Mouse (Mus musculus) heart, embryonic 11.5 days (tissue): ENCODE data around the gene Calhm6. TPM values are rescaled to one million over a fixed set of nuclear protein-coding genes. Genes with fewer than 3 reads are reported as not detected.

Experiments used
- ATAC-seq: fragments of 200-750 bp; cut with Nextera tagmentation; replicated peaks from 2 replicates; pipeline ENCODE4 v1.8.0; 2017; ENCODE audit warnings: moderate library complexity; ENCODE audit not compliant: insufficient number of reproducible peaks, low FRiP score, low TSS enrichment
- H3K27ac ChIP-seq: fragments of 300-500 bp; sonication (generic); 2 replicates; pipeline ENCODE4 v1.5.1; 2014; ENCODE audit warnings: mild to moderate bottlenecking, low read depth, low read length
- H3K27me3 ChIP-seq: fragments of 300-500 bp; sonication (generic); 2 replicates; pipeline ENCODE4 v1.6.1; 2014; ENCODE audit warnings: mild to moderate bottlenecking, low read length, mixed read lengths; ENCODE audit not compliant: control insufficient read depth, insufficient read depth
- H3K36me3 ChIP-seq: fragments of 300-500 bp; sonication (generic); 2 replicates; pipeline ENCODE4 v1.6.1; 2014; ENCODE audit warnings: mild to moderate bottlenecking, low read length, moderate library complexity, mixed read lengths; ENCODE audit not compliant: control insufficient read depth, insufficient read depth
- H3K4me1 ChIP-seq: fragments of 300-500 bp; sonication (generic); 2 replicates; pipeline ENCODE4 v1.6.1; 2014; ENCODE audit warnings: low read length; ENCODE audit not compliant: control insufficient read depth, insufficient read depth
- H3K4me2 ChIP-seq: fragments of 300-500 bp; sonication (generic); 2 replicates; pipeline ENCODE4 v1.6.1; 2014; ENCODE audit warnings: mild to moderate bottlenecking, moderate library complexity
- H3K4me3 ChIP-seq: fragments of 300-500 bp; sonication (generic); 2 replicates; pipeline ENCODE4 v1.5.1; 2014; ENCODE audit warnings: low read depth, low read length
- H3K9ac ChIP-seq: fragments of 300-500 bp; sonication (generic); 2 replicates; pipeline ENCODE4 v1.6.1; 2014; ENCODE audit warnings: mild to moderate bottlenecking, low read depth, low read length, moderate library complexity
- H3K9me3 ChIP-seq: fragments of 300-500 bp; sonication (generic); replicated peaks from 2 replicates; pipeline ENCODE4 v1.6.1; 2016; ENCODE audit warnings: low read length; ENCODE audit not compliant: control insufficient read depth
- WGBS: fragments of 180-500 bp; shearing (Covaris S2); extraction: QIAGEN DNeasy Blood & Tissue Kit; methylation state at CpG from one replicate; pipeline ENCODE4 v1.1.7; 2014; ENCODE audit not compliant: insufficient replicate concordance; 5-methylcytosine and 5-hydroxymethylcytosine counted together
- polyA plus RNA-seq: library from polyadenylated mRNA; unstranded; fragments of >200 nt; fragmentation: Nextera tagmentation; extraction: Ambion mirVana; gene quantifications from 2 replicates; pipeline ENCODE4 v1.2.1, GENCODE M21; 2014

The Calhm6 gene
- polyA plus RNA-seq, 1 experiment from 2014 or later = 0.29 TPM

GRCm38 (mm10) chr10:34151827-34152226 is 24.0 kb upstream of the Calhm6 start:
- Histone ChIP-seq H3K9ac (no peak overlapping the region), H3K27ac (no peak overlapping the region), H3K27me3 (no peaks in the 10 kb centered on the region), H3K4me3 (no peak overlapping the region), H3K9me3 (no peaks in the 10 kb centered on the region), H3K4me2 (no peak overlapping the region), H3K4me1 (peaks cover 1% of the 10 kb centered on the region), H3K36me3 (no peaks in the 10 kb centered on the region; the same call in 1 of the 2 replicates)
- WGBS = 76% methylated on average over 3 of the region's 3 CpGs
- ATAC-seq = no peak

DNA sequence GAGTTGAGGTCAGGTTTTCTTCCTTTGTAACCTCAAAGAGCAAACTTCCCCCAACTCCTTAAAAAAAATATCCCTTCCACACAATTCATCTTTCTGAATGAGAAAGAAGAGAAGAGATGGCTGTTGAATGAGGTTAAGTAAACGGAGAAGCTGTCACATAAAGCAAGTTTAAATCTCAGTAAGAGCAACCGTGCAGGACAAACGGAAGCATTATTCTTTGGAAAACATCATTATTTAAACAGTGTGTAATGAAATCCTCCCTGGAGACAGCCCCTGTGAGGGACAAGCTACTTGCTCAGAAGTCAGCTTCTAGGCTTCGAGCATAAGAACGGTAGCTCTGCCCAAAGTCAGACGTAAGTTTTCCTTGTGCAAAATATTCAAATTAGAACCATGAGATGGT is 22.7 kb upstream of the Calhm6 start:
- 73% methylated on average over 6 of the region's 6 CpGs for WGBS
- Histone ChIP-seq H3K27me3 (no peaks in the 10 kb centered on the region), H3K4me2 (no peak overlapping the region), H3K36me3 (no peaks in the 10 kb centered on the region; the same call in 1 of the 2 replicates), H3K9me3 (no peaks in the 10 kb centered on the region), H3K4me1 (no peaks in the 10 kb centered on the region), H3K9ac (no peak overlapping the region), H3K4me3 (no peak overlapping the region), H3K27ac (no peak overlapping the region)
- no peak for ATAC-seq

DNA sequence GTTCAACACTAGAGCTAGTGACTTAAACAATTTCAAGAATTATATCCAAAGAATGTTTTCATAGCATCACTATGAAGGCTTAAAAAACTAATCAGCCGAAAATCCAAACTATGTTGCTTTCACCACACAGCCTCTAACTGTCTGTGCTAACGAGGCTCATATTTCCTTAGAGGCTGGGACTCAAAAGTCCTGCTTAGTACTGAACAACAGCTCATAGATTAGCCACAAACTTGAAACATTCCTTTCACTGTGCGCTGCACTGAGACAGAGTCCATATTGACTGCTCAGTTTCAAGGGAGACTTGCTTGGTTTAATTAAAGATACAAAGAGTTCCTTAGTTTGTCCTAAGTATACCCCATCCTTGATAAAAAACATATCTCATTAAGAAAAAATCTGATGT is 22.0 kb upstream of the Calhm6 start:
- H3K4me2 ChIP-seq = no peak overlapping the region
- H3K4me3 ChIP-seq = no peak overlapping the region
- H3K4me1 ChIP-seq = no peaks in the 10 kb centered on the region
- H3K27me3 ChIP-seq = no peaks in the 10 kb centered on the region
- no peak for ATAC-seq
- no peaks in the 10 kb centered on the region; the same call in 1 of the 2 replicates for H3K36me3 ChIP-seq
- no peak overlapping the region for H3K9ac ChIP-seq
- no peaks in the 10 kb centered on the region for H3K9me3 ChIP-seq
- 62% methylated on average over 3 of the region's 3 CpGs for WGBS
- H3K27ac ChIP-seq = no peak overlapping the region

- Histone ChIP-seq H3K9ac (no peak overlapping the region), H3K4me1 (peaks cover 6% of the 10 kb centered on the region; the same call in 1 of the 2 replicates), H3K27ac (no peak overlapping the region), H3K4me2 (no peak overlapping the region), H3K36me3 (no peaks in the 10 kb centered on the region), H3K4me3 (no peak overlapping the region), H3K27me3 (no peaks in the 10 kb centered on the region), H3K9me3 (no peaks in the 10 kb centered on the region)
- no peak for ATAC-seq
- WGBS = 74% methylated on average over 2 of the region's 2 CpGs
These were observed 13.9 kb upstream of the Calhm6 start for GRCm38 (mm10) chr10:34141693-34142092.

DNA sequence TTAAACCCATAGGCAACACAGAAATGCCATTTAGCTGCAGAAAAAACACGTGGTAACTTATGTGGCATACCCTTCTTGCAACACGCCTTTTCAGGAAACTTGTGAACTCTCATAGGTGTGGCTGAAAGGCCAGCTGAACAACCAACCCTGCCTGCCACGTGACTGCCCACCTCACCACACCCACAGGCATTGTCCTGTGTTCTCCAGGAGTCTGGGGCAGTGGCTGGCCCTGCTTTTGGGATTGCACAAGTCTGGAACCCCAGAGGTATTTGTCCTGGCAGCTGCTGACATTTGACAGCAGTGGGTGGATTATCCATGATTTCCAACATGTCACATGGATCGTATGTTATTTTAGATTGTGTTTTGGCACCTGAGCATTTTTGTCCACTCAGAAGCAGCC is 12.0 kb upstream of the Calhm6 start:
- no peak overlapping the region for H3K4me3 ChIP-seq
- ATAC-seq = no peak
- no peak overlapping the region for H3K27ac ChIP-seq
- no peaks in the 10 kb centered on the region for H3K27me3 ChIP-seq
- no peaks in the 10 kb centered on the region for H3K36me3 ChIP-seq
- no peak overlapping the region for H3K4me2 ChIP-seq
- H3K9ac ChIP-seq = no peak overlapping the region
- H3K9me3 ChIP-seq = no peaks in the 10 kb centered on the region
- peaks cover 6% of the 10 kb centered on the region; the same call in 1 of the 2 replicates for H3K4me1 ChIP-seq
- WGBS = 63% methylated on average over 4 of the region's 4 CpGs

- no peaks in the 10 kb centered on the region for H3K27me3 ChIP-seq
- peaks cover 6% of the 10 kb centered on the region; the same call in 1 of the 2 replicates for H3K4me1 ChIP-seq
- H3K36me3 ChIP-seq = no peaks in the 10 kb centered on the region
- no peak for ATAC-seq
- WGBS = 34% methylated on average over 6 of the region's 6 CpGs
- H3K9me3 ChIP-seq = no peaks in the 10 kb centered on the region
- H3K4me2 ChIP-seq = no peak overlapping the region
- H3K27ac ChIP-seq = no peak overlapping the region
- no peak overlapping the region for H3K9ac ChIP-seq
- H3K4me3 ChIP-seq = no peak overlapping the region
These were observed 10.2 kb upstream of the Calhm6 start for GRCm38 (mm10) chr10:34138027-34138426.

GRCm38 (mm10) chr10:34136432-34136831 is 8.6 kb upstream of the Calhm6 start:
- no peak for ATAC-seq
- 42% methylated on average over 6 of the region's 6 CpGs for WGBS
- H3K4me1 ChIP-seq = peaks cover 6% of the 10 kb centered on the region; the same call in 1 of the 2 replicates
- H3K36me3 ChIP-seq = no peaks in the 10 kb centered on the region
- no peak overlapping the region for H3K9ac ChIP-seq
- no peak overlapping the region for H3K4me2 ChIP-seq
- no peaks in the 10 kb centered on the region for H3K9me3 ChIP-seq
- no peaks in the 10 kb centered on the region for H3K27me3 ChIP-seq
- H3K27ac ChIP-seq = no peak overlapping the region
- no peak overlapping the region for H3K4me3 ChIP-seq

DNA sequence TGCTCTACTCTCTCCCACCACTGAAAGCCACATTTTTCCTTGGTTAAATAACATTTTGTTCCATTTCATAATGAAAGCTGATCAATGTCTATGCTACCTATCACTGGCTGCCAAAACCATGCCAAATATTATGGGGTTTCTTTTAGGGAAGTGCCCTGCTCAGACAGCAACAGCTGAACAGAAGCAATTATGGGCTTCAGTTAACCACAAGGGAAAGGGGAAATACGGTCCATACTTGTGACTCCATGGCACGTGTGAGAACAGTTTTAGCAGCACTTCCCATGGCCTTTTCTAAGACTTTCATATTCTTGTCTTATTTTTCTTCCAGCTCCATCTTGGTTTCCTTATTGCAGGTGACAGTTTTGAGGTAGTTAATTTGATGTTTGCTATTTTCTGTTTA is 3.6 kb upstream of the Calhm6 start:
- Histone ChIP-seq H3K9ac (no peak overlapping the region), H3K4me3 (no peak overlapping the region), H3K36me3 (no peaks in the 10 kb centered on the region), H3K4me2 (no peak overlapping the region), H3K27ac (no peak overlapping the region), H3K27me3 (no peaks in the 10 kb centered on the region), H3K9me3 (no peaks in the 10 kb centered on the region), H3K4me1 (0 out of 2 replicates have a peak, but pooled peaks cover 2% of the 10 kb centered on the region)
- ATAC-seq = no peak
- 65% methylated on average over 2 of the region's 2 CpGs for WGBS

DNA sequence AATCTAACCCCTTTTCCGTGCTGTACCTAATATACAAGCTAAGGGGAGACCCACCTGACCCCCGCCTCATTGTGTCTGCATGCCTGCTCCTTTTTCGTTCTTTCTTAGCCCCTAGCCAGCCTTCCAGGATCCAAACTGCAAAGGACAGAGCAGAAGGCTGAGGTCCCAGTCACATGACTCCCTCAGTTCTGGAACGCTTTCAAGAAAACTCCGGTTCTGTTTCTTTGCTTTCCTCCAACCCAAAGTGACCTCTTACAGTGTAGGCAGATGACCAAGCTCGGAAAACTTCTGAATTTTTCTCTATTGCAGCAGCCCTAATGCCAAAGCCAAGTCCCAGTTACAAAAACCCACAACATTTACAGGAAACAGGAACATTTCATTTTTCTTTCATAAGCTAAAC is 607 bp upstream of the Calhm6 start:
- H3K27me3 ChIP-seq = no peaks in the 10 kb centered on the region
- ATAC-seq = no peak
- 0 out of 2 replicates have a peak, but pooled peaks cover 2% of the 10 kb centered on the region for H3K4me1 ChIP-seq
- no peak overlapping the region for H3K27ac ChIP-seq
- no peak overlapping the region for H3K4me2 ChIP-seq
- WGBS = 81% methylated on average over 6 of the region's 6 CpGs
- H3K36me3 ChIP-seq = no peaks in the 10 kb centered on the region
- no peak overlapping the region for H3K4me3 ChIP-seq
- no peak overlapping the region for H3K9ac ChIP-seq
- H3K9me3 ChIP-seq = no peaks in the 10 kb centered on the region
